In the genomic region with DNA sequence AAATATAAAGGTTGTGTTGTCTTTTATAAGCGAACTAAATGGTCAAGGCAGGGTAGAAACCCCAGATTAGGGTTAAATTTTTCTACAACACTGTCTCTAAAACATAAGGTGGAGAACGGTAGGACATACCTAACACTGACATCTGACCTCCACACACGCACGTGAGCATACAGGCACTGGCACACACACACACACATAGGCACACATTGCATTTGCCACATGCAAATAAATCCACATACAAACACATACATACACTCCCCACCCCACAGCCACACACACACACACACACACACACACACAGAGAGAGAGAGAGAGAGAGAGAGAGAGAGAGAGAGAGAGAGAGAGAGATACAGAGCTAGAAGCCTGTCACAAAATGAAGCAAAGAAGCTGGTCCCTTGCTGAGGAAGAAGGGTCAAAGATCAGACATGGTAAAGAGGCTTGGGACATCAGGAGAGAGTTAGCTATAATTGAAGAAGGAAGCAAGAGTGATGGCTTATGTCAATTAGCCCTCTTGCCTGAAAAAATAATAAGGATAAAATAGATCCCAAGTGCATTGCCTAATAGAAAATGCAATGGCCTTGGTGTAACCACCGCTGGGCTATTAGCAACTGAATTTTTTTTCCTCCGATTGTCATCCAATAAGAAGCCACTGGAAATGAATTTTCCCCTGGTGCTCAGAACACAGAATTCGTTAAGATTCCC, we compare ENCODE assay signal across 23 mouse cellular contexts. TPM values are rescaled to one million over a fixed set of nuclear protein-coding genes. Genes with fewer than 3 reads are reported as not detected.
DNase-seq lines count a peak whose midpoint lies in the region; ATAC-seq and TF ChIP-seq lines count a peak whose summit lies in the region.
"Had no signal": no experiment of that assay in that cellular context is flagged by ENCODE, and none has a peak within 500 bp of the region (broad histone marks: within the 10 kb centered on the region; RNA-seq: fewer than 3 reads in every experiment).

No protein-coding gene starts in this region.

- ATAC-seq in midbrain, embryonic 11.5 days (ENCODE audit: low FRiP score), result peak; percentile 51
- ATAC-seq in midbrain, embryonic 13.5 days, result peak; percentile 53
- ATAC-seq in neural tube, embryonic 14.5 days (ENCODE audit: low read depth), result peak; percentile 81
- ATAC-seq: intestine, embryonic 15.5 days had no signal

- H3K27me3 ChIP-seq in midbrain, embryonic 11.5 days (ENCODE audit: control insufficient read depth, insufficient read depth, low read length), result no peaks in the 10 kb centered on the region
- no peaks in the 10 kb centered on the region for H3K27me3 ChIP-seq in midbrain, embryonic 10.5 days (ENCODE audit: low read depth, poor library complexity, severe bottlenecking)
- no peaks in the 10 kb centered on the region for H3K27me3 ChIP-seq in midbrain, embryonic 13.5 days
- H3K27me3 ChIP-seq in neural tube, embryonic 14.5 days (ENCODE audit: control insufficient read depth, insufficient read depth, low read length), result no peaks in the 10 kb centered on the region
- H3K27me3 ChIP-seq in kidney, adult 2 months (replicated peaks; ENCODE audit: control insufficient read depth, insufficient read depth, low read length), result no peaks in the 10 kb centered on the region
- H3K27me3 ChIP-seq: embryonic facial prominence, embryonic 12.5 days; intestine, embryonic 15.5 days; limb, embryonic 12.5 days; liver, embryonic 13.5 days had no signal

- H3K36me3 ChIP-seq in midbrain, embryonic 11.5 days (ENCODE audit: control insufficient read depth, insufficient read depth, low read length), result no peaks in the 10 kb centered on the region
- peaks cover 23% of the 10 kb centered on the region for H3K36me3 ChIP-seq in midbrain, embryonic 10.5 days
- peaks cover 23% of the 10 kb centered on the region for H3K36me3 ChIP-seq in midbrain, embryonic 13.5 days
- H3K36me3 ChIP-seq in neural tube, embryonic 14.5 days (ENCODE audit: control insufficient read depth, insufficient read depth, low read length), result no peaks in the 10 kb centered on the region
- H3K36me3 ChIP-seq in kidney, adult 2 months (ENCODE audit: control insufficient read depth, insufficient read depth, low read length), result no peaks in the 10 kb centered on the region
- H3K36me3 ChIP-seq: embryonic facial prominence, embryonic 12.5 days; intestine, embryonic 15.5 days; limb, embryonic 12.5 days; liver, embryonic 13.5 days had no signal

- H3K27ac ChIP-seq in midbrain, embryonic 11.5 days (ENCODE audit: low read depth, low read length), result no peak overlapping the region
- H3K27ac ChIP-seq in midbrain, embryonic 10.5 days (replicated peaks), result no peak overlapping the region
- H3K27ac ChIP-seq in midbrain, embryonic 13.5 days, result peak overlapping the region; percentile 77
- peak overlapping the region; percentile 58; the same call in 1 of the 2 replicates for H3K27ac ChIP-seq in neural tube, embryonic 14.5 days (ENCODE audit: low read depth, low read length)
- no peak overlapping the region for H3K27ac ChIP-seq in kidney, adult 2 months (ENCODE audit: insufficient read depth, low read depth, low read length)
- H3K27ac ChIP-seq: embryonic facial prominence, embryonic 12.5 days; heart, adult 2 months; intestine, embryonic 15.5 days; limb, embryonic 12.5 days; liver, embryonic 13.5 days had no signal

- TF ChIP-seq CTCF in kidney, adult 2 months (conservative IDR thresholded peaks at IDR 0.05; ENCODE audit: insufficient read depth, insufficient read length, low read depth, low read length), result no peak

- H3K9ac ChIP-seq in midbrain, embryonic 11.5 days (ENCODE audit: low read length), result no peak overlapping the region
- H3K9ac ChIP-seq in midbrain, embryonic 13.5 days (replicated peaks), result no peak overlapping the region
- H3K9ac ChIP-seq in neural tube, embryonic 14.5 days (replicated peaks; ENCODE audit: low read depth, low read length), result no peak overlapping the region
- H3K9ac ChIP-seq: embryonic facial prominence, embryonic 12.5 days; intestine, embryonic 15.5 days; limb, embryonic 12.5 days; liver, embryonic 13.5 days; lung, embryonic 14.5 days had no signal

- H3K4me3 ChIP-seq in midbrain, embryonic 11.5 days (ENCODE audit: low read depth, low read length), result no peak overlapping the region
- no peak overlapping the region for H3K4me3 ChIP-seq in midbrain, embryonic 10.5 days
- H3K4me3 ChIP-seq in midbrain, embryonic 13.5 days (replicated peaks), result no peak overlapping the region
- H3K4me3 ChIP-seq in neural tube, embryonic 14.5 days (ENCODE audit: low read depth, low read length), result no peak overlapping the region
- H3K4me3 ChIP-seq in kidney, adult 2 months (ENCODE audit: insufficient read depth, low read depth, low read length), result no peak overlapping the region
- H3K4me3 ChIP-seq: embryonic facial prominence, embryonic 12.5 days; erythroblast, embryonic 14.5 days; heart, adult 2 months; intestine, embryonic 15.5 days; limb, embryonic 12.5 days; liver, embryonic 13.5 days had no signal

- DNase-seq in embryo, embryonic 10.5 days (ENCODE audit: low spot score), result peak; percentile 14
- DNase-seq in embryo, embryonic 9.5 days (ENCODE audit: extremely low spot score), result no peak
- no peak for DNase-seq in midbrain, embryonic 11.5 days (ENCODE audit: low spot score, missing footprints)
- no peak for DNase-seq in midbrain, embryonic 10.5 days (ENCODE audit: low spot score)
- no peak for DNase-seq in right cerebral cortex, postnatal 25 days
- no peak for DNase-seq in kidney, adult 2 months
- DNase-seq: adrenal gland, adult 2 months; cerebellum, adult 11 months; cerebellum, postnatal 14 days; gastrocnemius, postnatal 14 days; heart, adult 2 months; heart, postnatal 36 days; kidney, postnatal 4 days; liver, embryonic 13.5 days; lung, embryonic 14.5 days; lung, postnatal 36 days; spleen, adult 18-20 months had no signal

- no peak overlapping the region for H3K4me2 ChIP-seq in midbrain, embryonic 11.5 days
- no peak overlapping the region for H3K4me2 ChIP-seq in midbrain, embryonic 13.5 days (replicated peaks)
- H3K4me2 ChIP-seq in neural tube, embryonic 14.5 days (ENCODE audit: low read depth, low read length), result no peak overlapping the region
- H3K4me2 ChIP-seq: embryonic facial prominence, embryonic 12.5 days; intestine, embryonic 15.5 days; limb, embryonic 12.5 days; liver, embryonic 13.5 days; lung, embryonic 14.5 days had no signal

- no peak for TF ChIP-seq POLR2A in kidney, adult 2 months (IDR thresholded peaks at IDR 0.05; ENCODE audit: low read depth, low read length)

- H3K9me3 ChIP-seq in midbrain, embryonic 11.5 days (ENCODE audit: control insufficient read depth, low read length), result no peaks in the 10 kb centered on the region
- no peaks in the 10 kb centered on the region for H3K9me3 ChIP-seq in midbrain, embryonic 10.5 days (replicated peaks)
- H3K9me3 ChIP-seq in midbrain, embryonic 13.5 days, result no peaks in the 10 kb centered on the region
- no peaks in the 10 kb centered on the region for H3K9me3 ChIP-seq in neural tube, embryonic 14.5 days (ENCODE audit: control insufficient read depth, low read length)
- H3K9me3 ChIP-seq: embryonic facial prominence, embryonic 12.5 days; intestine, embryonic 15.5 days; limb, embryonic 12.5 days; liver, embryonic 13.5 days had no signal

- 83% methylated on average over 7 of the region's 7 CpGs for WGBS in midbrain, embryonic 11.5 days
- WGBS in midbrain, embryonic 10.5 days, result 81% methylated on average over 7 of the region's 7 CpGs
- WGBS in midbrain, embryonic 13.5 days, result 69% methylated on average over 7 of the region's 7 CpGs
- 53% methylated on average over 7 of the region's 7 CpGs for WGBS in neural tube, embryonic 14.5 days
- WGBS in kidney, adult 2 months, result 76% methylated on average over 7 of the region's 7 CpGs

- H3K4me1 ChIP-seq in midbrain, embryonic 11.5 days (ENCODE audit: control insufficient read depth, insufficient read depth, low read length), result peaks cover 7% of the 10 kb centered on the region
- H3K4me1 ChIP-seq in midbrain, embryonic 10.5 days, result peaks cover 19% of the 10 kb centered on the region
- peaks cover 38% of the 10 kb centered on the region for H3K4me1 ChIP-seq in midbrain, embryonic 13.5 days (replicated peaks)
- peaks cover 13% of the 10 kb centered on the region; the same call in 1 of the 2 replicates for H3K4me1 ChIP-seq in neural tube, embryonic 14.5 days (ENCODE audit: control insufficient read depth, insufficient read depth, low read length)
- H3K4me1 ChIP-seq in kidney, adult 2 months (ENCODE audit: control insufficient read depth, insufficient read depth, low read length), result no peaks in the 10 kb centered on the region
- H3K4me1 ChIP-seq: embryonic facial prominence, embryonic 12.5 days; intestine, embryonic 15.5 days; limb, embryonic 12.5 days; liver, embryonic 13.5 days had no signal

RNA-seq across cellular contexts. Expression of a gene that starts 58.1 kb away (rescaled TPM):
- 40.9 and 45.2 TPM in 2 replicates for polyA plus RNA-seq in midbrain, embryonic 11.5 days (2014; fragmentation: Nextera tagmentation; extraction: Ambion mirVana)
- polyA plus RNA-seq in midbrain, embryonic 10.5 days (2016; fragmentation: Nextera tagmentation; extraction: Ambion mirVana), result 17.7 and 33.2 TPM in 2 replicates
- 51.8 and 53.9 TPM in 2 replicates for polyA plus RNA-seq in midbrain, embryonic 13.5 days (2015; fragmentation: Nextera tagmentation; extraction: Ambion mirVana)
- polyA plus RNA-seq in neural tube, embryonic 14.5 days (2014; fragmentation: Nextera tagmentation; extraction: Ambion mirVana), result 40.1 and 50.5 TPM in 2 replicates
- polyA plus RNA-seq in kidney, adult 2 months (2012; rRNA removed), result 0.03 and 0.06 TPM in 2 replicates
- polyA plus RNA-seq: adrenal gland, adult 2 months; erythroblast, embryonic 14.5 days; liver, embryonic 13.5 days had no signal

Comparison
In these comparisons a context has a peak if more than half of its experiments do, and no peak if none do; other contexts are left out.
1. H3K27ac ChIP-seq: peak in midbrain, embryonic 13.5 days (single experiment) and neural tube, embryonic 14.5 days (single experiment); none in midbrain, embryonic 11.5 days (single experiment), midbrain, embryonic 10.5 days (single experiment) and kidney, adult 2 months (single experiment).
2. RNA of a gene that starts 58.1 kb away (polyA plus RNA-seq): 51.8 to 53.9 TPM in midbrain, embryonic 13.5 days, 40.1 to 50.5 TPM in neural tube, embryonic 14.5 days, 40.9 to 45.2 TPM in midbrain, embryonic 11.5 days and 17.7 to 33.2 TPM in midbrain, embryonic 10.5 days; 0.03 to 0.06 TPM in kidney, adult 2 months; every median in the first group is over 10 times any median in the second.
3. Peak in every context shown above with its lines, with median percentiles within 50 percentile points of each other: ATAC-seq.